Mouse (Mus musculus): ENCODE results near the gene Vmn2r124.

DNA sequence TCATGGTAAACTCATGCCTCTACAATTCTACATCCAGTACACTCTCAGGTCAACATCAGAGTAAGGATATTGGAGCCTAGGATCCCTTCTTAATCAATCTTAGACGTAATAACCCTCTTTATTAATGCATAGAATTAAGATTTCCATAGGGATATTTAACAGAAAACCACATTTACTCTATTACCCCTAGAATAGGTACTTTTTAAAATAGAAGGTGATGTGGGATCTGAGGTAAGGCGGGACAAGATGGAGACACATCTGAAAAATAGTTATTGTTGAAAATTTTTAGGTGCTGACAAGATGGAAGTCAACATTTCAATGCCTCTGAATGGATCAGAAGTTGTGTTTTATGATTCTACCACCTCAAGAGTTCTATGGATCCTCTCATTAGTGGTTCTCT, 27.8 kb upstream of the Vmn2r124 start, which contains the start of gene Fpr-rs4:
- no peak for TF ChIP-seq CTCF (IDR thresholded peaks at IDR 0.05; ENCODE audit: low read depth)
- no peak for TF ChIP-seq EP300 (IDR thresholded peaks at IDR 0.05; ENCODE audit: low read depth)

All from liver, embryonic 14.5 days (tissue).